Mouse (Mus musculus): ENCODE results near the gene Prl8a1.

DNA sequence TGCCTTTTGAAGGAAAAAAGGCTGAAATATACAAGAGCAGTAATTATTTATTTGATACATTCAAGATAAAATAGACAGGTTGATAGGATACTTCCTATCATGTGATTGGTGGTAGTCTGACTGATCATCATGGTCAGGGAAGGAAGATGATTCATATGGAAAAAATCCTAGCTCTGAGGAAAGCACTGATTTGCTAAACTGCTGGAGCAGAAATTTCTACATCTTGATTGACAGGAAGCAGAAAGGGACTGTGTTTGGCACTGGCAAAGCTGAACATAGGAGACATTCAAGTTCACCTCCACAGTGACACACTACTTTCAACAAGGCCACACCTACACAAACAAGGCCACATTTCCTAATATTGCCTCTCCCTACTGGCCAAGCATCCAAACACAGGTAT lies 28.6 kb downstream of the Prl8a1 start:
- TF ChIP-seq CTCF (IDR thresholded peaks at IDR 0.05) = no peak
- TF ChIP-seq POLR2A (IDR thresholded peaks at IDR 0.05; ENCODE audit: insufficient read depth, low read depth, low read length) = no peak
- TF ChIP-seq EP300 (IDR thresholded peaks at IDR 0.05; ENCODE audit: insufficient read depth, low read depth, low read length) = no peak
